Mouse (Mus musculus) neural tube, embryonic 10.5 days (tissue): ENCODE data around the gene Pno1.
"Not testable (repeated sequence)": the region's sequence is repeated elsewhere in the genome, so short reads cannot be mapped to it uniquely, and the experiment has no call there.

Source experiments
- DNase-seq: peaks from one replicate; pipeline ENCODE4 v3.0.0-alpha.2; 2017; ENCODE audit warnings: low spot score; ENCODE audit errors: extremely low spot score

Gene Pno1

DNA sequence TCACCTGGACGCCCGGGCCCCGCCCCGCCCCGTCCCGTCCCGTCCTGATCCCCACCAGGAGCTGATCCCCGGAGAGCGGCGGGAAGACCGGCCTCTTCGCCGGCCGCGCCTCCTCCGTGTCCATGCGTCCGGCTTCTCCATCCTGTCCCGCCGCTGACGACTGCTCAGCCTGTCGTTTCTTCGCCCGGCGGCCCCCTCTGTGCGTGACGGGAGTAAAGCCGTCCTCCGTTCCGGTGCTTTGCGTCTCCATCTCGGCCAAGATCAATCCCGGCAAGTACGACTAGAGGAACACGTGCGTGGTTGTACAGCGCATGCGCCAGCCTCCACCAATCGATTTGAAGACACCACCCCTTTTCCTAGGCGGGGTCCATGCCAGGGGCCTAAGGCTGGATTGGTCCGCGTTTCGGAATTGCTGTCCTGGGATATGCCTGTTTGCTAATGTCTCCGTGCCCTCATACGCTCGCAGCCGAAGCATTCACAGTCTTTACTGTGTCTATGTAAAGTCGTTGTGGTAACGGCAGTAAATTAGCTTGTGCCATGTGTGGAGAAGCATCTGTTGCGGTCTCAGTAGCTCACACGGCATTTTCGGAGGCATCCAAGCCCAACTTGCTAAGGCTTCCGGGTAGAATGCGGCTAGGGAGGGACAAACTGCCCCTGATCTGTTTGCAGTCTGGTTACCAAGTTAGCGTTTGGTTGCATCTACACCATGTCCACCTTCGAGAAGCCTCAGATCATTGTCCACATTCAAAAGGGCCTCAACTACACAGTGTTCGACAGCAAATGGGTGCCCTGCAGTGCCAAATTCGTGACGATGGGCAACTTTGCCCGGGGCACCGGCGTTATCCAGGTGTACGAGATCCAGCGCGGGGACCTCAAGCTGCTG, at the start of gene Pno1:
Gene Pno1 (minus strand): TSS at position 311 of the 883 bp plus-strand sequence.
- DNase-seq, result peak; percentile 95

DNA sequence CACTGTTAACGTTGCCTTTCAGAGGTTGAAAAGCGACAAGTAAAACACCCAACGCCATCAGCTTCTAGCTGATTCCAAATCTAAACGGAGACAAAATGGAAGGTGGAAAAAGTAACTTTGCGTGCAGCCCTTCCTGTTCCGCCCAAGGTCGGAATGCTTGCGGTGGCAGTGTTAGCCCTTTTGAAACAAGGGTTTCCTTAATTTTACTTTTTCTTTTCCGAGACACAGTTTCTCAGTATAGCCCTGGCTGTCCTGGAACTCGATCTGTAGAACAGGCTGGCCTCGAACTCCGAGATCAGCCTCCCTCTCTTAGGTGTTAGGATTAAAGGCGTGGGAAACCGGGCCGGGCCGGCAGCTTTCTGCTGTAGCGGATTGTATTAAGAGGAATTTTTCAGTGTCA, 46.5 kb upstream of the Pno1 start:
- no peak for DNase-seq

DNA sequence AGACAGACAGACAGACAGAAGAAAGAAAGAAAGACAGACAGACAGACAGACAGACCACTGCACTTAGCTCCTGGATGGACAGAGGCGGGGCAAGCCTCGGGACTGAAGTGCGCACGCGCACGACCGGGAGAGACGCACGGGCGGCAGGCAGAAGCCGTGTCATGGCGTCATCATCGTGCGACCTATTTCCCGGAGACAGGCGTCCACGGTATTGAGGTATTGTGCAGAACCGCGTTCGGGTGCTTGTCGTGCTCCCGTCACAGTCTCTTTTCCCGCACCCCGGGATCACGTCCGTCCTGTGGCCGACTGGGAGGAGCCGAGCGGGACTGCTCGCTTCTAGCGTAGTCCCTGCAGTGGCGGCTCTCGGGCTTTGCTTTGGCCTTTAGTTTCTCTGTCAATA, 46.1 kb upstream of the Pno1 start, which contains the start of gene C1d:
Gene C1d (plus strand): TSS at position 137 of the 400 bp plus-strand sequence.
- DNase-seq, result peak; percentile 93

DNA sequence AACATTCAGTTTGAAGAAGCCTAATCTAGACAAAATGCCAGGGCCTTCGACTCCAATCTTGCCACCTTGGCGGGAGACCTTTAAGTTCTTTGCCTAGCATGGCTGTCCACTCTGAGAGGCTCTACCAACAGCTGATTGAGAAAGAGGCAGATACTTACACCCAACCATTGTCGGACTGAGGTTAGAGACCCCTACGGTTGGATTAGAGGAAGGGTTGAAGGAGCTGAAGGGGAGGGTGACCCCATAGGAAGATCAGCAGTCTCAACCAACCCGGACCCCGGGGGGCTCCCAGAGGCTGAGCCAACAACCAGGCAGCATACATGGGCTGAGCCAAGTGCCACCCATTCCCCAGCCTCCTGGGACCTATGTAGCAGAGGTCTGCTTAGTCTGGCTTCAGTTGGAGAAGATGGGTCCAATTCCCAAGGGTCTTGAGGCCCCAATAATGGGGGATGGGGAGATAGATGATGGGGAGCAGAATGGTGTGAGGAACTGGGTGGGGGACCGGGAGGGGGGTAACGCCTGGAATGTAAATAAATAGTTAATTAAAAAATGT, 45.5 kb upstream of the Pno1 start:
- peak; percentile 14 for DNase-seq

DNA sequence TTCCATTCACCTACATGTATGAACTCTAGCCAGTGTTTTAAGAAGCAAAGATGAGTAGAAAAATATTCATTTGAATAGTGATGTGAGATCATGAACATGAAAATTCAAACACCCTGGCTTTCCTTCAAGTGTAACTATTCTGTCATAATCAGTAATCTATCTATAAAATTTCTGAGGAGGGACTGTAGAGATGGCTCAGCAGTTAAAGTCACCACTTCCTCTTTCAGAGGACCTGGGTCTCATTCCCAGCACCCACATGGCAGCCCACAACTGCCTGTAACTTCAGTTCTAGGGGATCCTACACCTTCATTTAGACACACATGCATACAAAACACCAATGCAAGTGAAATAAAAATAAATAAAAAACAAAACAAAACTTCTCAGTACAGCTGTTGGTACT, 37.3 kb upstream of the Pno1 start:
- DNase-seq, result no peak

DNA sequence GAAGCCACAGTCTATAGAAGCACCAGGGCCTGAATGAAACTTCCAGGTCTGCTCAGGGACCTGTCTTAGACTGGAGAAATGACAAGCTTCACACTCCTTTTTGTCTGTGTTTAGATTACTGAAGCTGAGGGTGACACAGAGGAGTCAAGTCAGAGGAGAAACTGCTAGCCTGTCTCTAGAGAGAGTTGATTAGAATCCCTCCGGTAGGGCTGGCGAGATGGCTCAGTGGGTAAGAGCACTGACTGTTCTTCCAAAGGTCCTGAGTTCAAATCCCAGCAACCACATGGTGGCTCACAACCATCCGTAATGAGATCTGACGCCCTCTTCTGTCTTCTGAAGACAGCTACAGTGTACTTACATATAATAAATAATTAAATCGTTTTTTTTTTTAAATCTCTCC, 27.2 kb upstream of the Pno1 start:
- not testable (repeated sequence) for DNase-seq

DNA sequence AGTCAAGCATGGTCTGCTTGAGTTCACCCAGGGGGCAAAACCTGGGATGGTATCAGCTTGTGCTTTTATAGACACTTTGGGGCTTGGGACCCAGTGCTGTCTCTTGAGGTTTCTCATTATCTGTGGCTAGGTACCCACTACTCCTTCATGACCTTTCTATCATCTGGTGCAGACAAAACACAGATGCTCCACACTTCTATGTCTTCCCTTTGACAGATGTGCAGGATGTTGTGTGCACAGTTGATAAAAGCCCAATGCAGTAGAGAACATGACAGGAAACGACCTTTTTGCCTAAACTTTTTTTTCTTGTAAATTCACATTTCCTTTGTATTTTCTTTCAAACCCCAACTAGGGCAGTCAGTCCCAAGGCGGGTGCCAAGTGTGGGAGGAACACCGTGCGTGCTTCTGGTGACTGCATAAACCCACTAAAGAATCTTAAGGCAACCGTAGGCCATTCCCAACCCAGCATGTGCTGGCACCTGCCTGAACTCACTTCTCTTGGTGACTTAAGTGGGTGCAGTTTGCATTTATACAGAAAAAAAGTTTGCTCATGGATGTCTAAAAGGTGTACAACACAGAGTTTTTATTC, 25.2 kb upstream of the Pno1 start:
- no peak for DNase-seq

DNA sequence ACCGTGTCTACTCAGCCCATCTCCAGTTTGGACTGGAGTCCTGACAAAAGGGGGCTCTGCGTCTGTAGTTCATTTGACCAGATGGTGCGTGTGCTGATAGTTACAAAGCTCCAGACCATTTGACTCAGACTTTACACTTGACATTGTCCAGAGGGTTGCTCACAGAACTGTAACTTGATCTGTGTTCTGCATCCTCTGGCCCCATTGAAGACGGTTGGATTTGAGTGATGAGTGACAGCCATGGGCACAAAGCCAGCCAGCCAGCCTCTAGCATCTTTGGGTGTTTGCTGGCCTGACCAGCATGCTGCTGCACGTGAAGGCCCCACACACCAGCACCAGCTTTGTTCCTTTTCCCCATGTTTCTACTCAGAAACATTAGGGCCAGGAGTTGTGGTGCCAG, 21.4 kb upstream of the Pno1 start:
- no peak for DNase-seq

DNA sequence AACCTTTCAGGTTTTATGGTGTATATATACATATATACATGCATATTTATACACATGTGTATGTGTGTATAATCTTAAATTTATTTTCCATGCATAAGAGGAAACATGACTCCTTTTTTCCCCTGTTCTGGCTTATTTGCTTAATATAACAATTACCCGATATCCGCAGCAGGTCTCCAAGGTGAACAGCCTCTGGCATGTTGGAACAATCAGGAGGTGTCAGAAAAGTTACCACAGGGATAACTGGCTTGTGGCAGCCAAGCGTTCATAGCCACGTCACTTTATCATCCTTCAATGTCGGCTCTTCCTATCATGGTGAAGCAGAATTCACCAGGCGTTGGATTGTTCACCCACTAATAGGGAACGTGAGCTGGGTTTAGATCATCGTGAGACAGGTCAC, 9.8 kb upstream of the Pno1 start:
- DNase-seq, result no peak

DNA sequence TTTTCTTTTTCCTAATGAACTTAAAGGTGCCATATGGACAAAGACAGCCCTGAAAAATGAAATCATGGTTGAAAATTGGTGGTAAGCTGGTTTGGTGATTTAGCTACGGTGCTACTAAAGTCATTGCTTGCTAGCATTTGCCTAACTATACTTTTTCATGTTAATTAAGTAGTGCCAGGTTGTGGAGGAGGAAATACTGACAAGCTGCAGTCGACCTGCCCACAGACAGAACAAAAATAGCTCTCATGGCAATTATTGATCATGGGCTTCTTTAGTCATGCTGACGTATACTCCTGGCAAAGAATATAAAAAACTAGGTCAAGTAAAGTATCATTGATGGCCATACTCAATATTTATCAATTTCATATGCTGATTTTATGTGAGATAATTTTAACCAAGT, 4.1 kb upstream of the Pno1 start:
- DNase-seq, result no peak

DNA sequence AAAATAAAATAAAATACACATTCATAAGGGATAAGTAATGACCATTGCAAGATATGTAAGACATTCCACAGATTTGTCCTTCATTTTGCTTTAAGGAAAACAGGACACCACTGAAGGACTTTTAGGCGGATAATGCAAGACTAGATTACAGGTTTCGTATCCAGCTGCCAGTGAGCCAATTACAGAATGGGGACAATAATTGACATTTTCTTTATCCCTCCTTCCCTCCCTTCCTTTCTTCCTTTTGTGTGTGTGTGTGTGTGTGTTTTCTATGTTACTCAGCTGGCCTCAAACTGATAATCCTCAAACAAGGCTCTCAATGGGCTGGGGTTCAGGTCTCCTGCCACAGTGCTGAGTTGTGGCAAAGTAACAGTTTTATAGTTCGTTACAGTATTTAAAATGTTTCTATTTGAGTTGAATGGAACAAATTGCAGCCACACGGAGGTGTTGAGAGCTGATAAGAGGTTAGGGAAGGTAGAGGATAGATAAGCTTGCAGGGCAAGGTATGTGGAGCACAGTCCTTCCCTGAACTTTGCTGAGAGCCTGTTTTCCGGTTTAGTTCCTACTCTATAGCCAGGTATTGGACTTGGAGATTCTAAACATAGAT, 1.6 kb upstream of the Pno1 start:
- no peak for DNase-seq

DNA sequence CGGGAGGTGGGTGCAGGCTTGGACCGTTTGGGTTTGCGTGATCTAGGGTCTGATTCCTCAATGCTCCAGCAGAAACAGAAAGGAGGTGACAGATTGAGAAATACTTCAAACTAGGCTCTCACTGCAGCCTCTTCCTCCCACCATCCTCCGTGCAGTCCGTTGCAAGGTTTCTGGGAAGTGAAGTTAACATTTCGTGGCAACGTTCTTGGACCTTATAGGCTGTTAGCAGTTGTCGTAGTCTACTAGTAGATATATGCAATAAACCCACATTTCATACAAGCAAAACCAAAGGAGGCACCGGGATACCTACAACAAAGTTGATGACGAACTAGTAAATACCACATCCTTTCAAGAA, 750 bp upstream of the Pno1 start:
- no peak for DNase-seq

DNA sequence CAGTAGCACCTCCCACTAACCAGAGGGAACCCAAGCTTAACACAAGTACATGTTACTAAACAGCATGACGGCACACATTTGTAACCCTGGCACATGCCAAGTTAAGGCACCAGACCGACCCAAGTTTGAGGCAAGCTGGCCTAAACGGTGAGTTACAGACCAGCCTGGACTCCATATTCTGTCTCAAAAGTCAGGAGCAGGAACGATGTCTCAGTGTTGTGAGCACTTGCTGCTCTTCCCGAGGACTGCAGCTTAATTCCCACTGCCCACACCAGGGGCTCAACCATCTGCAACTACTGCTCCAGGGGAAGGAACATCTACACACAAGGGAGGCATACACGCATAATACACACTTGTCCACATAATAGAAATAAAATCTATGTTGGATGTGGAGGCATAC, 8.9 kb downstream of the Pno1 start:
- DNase-seq, result no peak

DNA sequence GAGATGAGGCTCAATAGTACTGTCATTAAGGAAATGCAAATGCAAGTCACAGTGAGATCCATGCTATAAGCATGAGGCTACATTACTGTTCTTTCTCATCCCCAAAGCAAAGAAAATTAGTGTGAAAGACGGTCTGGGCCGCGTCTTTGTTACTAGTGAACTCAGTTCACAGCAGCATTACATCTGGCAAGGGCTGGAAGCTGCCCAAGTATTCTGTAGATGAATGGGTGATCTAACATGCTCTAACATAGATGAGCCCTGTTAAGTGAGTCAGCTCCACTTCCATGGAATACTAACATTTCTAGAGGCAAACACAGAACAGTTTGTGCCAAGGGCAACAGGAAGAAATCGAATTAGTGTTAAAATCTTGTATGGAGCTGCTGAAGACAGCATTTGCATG, 10.4 kb downstream of the Pno1 start:
- DNase-seq, result no peak

DNA sequence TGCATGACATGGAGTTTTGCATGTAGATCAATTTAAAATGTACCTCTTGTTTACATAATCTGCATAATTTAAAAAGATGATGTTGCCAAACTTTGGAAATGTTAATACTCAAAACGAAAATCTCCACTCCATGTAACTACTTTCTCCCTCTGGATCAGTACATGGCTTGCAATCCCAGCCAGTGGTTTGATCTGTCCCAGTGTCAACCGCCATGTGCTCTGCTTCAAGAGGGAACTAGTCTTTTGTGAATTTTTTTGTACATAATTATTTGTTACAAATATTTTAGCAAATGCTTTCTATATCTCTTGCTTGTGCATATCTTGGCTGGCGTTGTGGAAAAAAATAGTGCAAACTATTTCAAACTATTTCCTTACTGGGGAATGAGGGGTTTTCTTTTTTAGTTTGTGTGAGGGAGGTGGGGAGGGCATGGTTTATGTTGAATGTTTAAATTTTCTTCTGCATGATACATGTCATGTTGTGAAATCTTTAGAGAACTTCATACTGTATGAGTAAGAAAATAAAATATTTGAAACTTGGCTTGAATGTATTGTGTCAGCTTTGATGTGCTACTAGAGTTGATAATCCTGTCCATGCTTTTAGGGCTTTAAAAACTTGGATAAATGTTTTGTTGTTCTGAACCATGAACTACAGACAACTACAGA, 11.4 kb downstream of the Pno1 start:
- no peak for DNase-seq

DNA sequence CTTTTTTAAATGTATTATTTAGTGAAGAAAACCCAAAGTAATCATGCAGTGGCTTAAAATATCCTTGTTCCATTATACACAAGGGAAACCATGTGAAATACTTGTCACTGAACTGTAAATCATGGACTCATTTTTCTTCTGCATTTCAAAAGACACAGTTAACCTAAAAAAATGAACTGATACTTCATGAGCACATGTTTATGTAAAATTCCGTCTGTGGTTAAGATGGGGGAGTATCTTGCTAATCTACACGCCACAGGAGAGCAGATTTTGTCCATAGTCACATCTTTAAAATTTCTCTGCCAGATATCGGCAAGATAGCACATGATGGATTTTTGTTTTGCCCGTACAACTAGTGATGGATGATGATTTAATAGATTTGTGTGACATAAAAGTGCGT, 12.2 kb downstream of the Pno1 start:
- no peak for DNase-seq

DNA sequence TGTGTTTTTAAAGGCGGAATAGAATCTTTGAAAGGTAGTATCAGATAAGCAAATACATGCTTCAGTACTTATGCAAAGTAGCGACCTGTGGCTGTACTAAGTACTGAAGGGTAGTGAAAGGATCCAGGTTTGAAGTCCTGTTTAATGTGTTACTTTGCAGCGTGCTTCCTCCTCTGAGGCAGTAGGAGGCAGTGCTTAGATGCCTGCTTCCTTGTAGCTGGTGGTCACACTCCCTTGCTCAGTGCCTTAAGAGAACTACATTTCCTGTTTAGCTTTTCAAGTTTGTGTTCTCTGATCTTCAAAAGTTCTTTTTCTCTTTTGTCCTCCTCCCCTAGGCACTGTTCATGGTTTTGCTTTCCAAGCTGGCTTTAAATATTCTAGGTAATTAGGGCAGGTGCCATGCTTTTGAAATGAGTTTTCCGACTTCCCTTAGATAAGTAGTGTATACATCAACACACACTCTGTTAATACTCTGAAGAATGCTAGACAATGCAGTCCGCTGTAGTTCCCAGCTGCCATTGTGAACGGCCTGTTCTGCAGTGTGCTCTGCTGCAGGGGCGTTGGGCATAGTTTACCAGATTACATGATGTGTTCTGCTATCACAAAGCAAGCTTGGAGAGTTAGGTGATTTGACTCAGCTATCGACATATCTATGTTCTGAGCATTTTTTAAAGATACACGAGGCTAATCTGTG, 19.1 kb downstream of the Pno1 start:
- no peak for DNase-seq

DNA sequence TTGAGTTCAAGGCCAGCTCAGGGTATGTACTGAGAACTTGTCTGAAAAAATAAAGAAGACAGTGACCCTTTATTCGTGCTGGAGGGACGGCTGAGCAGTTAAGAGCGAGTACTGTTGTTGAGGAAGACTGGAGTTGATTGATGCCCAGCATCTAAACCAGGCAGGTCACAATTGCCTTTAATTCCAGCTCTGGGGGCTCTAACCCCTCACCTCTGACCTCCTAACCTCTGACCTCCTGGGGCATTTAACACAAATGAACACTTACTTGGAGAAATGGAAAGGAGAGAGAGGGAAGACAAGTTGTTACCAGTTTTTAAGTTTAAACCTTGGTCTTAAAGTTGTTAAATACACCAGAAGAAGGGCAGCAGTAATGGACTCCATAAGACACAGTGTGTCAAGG, 22.6 kb downstream of the Pno1 start:
- no peak for DNase-seq

DNA sequence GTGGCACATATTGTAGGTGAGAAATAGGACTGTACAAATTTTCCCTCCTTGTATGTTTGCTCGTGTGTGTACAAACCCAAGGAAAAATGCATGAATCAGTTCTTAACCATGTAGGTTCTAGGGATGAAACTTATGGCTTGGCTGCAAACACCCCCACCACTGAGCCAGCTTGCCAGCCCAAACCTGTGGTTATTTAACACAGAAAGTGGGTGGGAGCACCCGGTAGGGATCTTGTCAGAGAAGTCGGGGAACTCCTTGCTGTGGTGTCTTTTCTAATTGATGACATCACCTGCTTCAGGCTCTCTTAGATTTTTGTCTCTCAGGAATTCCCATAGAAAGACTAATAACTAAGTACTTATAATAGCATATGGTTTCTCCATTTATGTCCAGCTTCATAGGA, 23.7 kb downstream of the Pno1 start:
- DNase-seq, result no peak

DNA sequence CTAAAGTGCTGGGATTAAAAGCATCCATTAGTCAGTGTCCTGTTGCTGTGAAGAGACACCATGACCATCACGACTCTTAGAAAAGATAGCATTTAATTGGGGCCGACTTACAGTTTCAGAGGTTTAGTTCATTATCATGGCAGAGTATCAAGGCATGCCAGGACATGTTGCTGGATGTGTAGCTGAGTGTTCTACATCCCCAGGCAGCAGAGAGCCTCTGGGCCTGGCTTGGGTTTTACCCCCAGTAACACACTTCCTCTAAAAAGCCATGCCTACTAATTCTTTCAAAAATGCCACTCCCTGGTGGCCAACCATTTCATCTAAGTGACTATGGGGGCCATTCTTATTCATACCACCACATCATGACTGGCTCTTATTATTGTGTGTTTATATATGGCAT, 28.2 kb downstream of the Pno1 start:
- DNase-seq, result no peak

DNA sequence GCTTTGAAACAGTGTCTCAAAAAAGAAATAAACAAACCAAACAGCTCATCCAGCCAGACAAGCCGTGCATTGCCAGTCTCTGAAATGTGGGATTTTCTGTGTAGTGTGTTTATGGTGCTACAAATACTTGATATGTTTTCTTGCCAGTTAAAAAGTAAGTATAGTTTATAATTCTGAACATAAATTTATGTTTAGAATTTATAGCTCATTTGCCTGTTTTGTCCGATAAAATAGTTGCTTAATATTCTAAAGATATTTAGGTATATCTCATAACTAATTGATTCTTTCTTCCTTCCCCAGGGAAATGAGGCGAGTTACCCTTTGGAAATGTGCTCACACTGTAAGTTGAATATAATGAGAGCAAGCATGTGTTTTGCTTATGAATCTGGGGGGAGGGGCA, 29.6 kb downstream of the Pno1 start, which contains the start of gene Wdr92:
Gene Wdr92 (plus strand): TSS at position 301 of the 400 bp plus-strand sequence.
- no peak for DNase-seq
